Mouse (Mus musculus) liver, adult 2 months (tissue): ENCODE measurements at regions not wholly inside any gene's neighbourhood (a gene's known extent, or its start where the extent isn't known, plus 50 kb on each side); places are given as distances from the start of the nearest gene placed in this dataset.

Experiments
- DNase-seq: peaks from one replicate; pipeline ENCODE4 v3.0.0-alpha.2; 2011; ENCODE audit warnings: low read depth, low spot score; ENCODE audit errors: extremely low read depth
- H3K27ac ChIP-seq: fragments of 200-500 bp; replicated peaks from 2 replicates; pipeline ENCODE4 v1.5.1; 2012; ENCODE audit warnings: low read depth, mild to moderate bottlenecking, control low read depth, inconsistent platforms, low read length; ENCODE audit not compliant: insufficient read depth
- H3K27me3 ChIP-seq: fragments of 200-500 bp; 2 replicates; pipeline ENCODE4 v1.6.1; 2012; ENCODE audit warnings: mild to moderate bottlenecking, moderate library complexity, low read length, inconsistent platforms; ENCODE audit not compliant: control insufficient read depth, insufficient read depth
- H3K36me3 ChIP-seq: fragments of 200-500 bp; 2 replicates; pipeline ENCODE4 v1.6.1; 2012; ENCODE audit warnings: low read length, inconsistent platforms; ENCODE audit not compliant: control insufficient read depth, insufficient read depth
- H3K4me1 ChIP-seq: fragments of 200-500 bp; 2 replicates; pipeline ENCODE4 v1.6.1; 2011; ENCODE audit warnings: low read length; ENCODE audit not compliant: control insufficient read depth, insufficient read depth
- H3K4me3 ChIP-seq: fragments of 200-500 bp; 2 replicates; pipeline ENCODE4 v1.5.1; 2011; ENCODE audit warnings: low read depth, mild to moderate bottlenecking, control low read depth, low read length, moderate library complexity; ENCODE audit not compliant: insufficient read depth
- H3K79me2 ChIP-seq: fragments of 200-500 bp; 2 replicates; pipeline ENCODE4 v1.6.1; 2012; ENCODE audit warnings: inconsistent platforms, mild to moderate bottlenecking, low read length, moderate library complexity; ENCODE audit not compliant: control insufficient read depth, insufficient read depth
- H3K9ac ChIP-seq: fragments of 200-500 bp; 2 replicates; pipeline ENCODE4 v1.6.1; 2012; ENCODE audit warnings: low read depth, mild to moderate bottlenecking, control low read depth, inconsistent platforms, low read length
- CTCF ChIP-seq: fragments of 200-500 bp; IDR thresholded peaks from 2 replicates; pipeline ENCODE4 v1.5.1; 2011; ENCODE audit warnings: low read depth, low read length, control low read depth
- POLR2A ChIP-seq: fragments of 200-500 bp; IDR thresholded peaks from 2 replicates; pipeline ENCODE4 v1.6.1; 2011; ENCODE audit warnings: low read length, control low read depth; ENCODE audit not compliant: insufficient read depth; ENCODE audit errors: extremely low read depth
- WGBS: fragments of 180-500 bp; shearing (Covaris S2); methylation state at CpG from one replicate; pipeline ENCODE4 v1.1.7; 2018; 5-methylcytosine and 5-hydroxymethylcytosine counted together

DNA sequence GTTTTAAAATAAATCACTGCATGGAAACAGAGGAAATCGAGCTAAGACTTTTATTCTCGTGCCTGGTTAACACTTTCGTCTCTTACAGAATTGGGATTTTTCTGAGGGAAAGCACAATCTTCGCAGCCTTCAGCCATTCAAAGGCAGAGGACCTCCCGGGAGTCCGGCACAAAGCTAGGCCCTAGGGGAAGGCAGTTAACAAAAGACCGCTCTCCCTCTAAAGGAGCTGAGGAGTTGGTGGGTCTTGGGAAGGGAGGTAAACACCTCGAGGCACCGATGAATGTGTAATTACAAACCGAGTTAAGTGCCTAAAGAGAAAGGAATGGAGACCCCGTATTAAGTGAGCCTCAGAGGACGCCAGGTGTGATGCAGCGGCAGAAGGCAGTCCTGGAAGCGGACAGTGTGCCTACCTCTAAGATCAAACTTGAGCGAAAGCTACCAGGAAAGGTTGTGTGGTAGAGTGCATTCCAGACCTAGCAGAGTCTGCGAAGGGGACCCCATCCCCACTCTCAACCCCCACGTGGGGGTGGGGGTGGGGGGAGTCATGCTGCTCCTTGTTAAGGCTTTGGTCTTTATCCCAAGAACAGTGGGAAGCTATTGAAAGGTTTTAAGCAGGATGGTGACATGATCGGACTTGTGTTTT is 58.9 kb upstream of the Efna5 start:
- 32% methylated on average over 18 of the region's 18 CpGs for WGBS
- H3K27ac ChIP-seq: no peak overlapping the region
- H3K4me3 ChIP-seq: no peak overlapping the region
- no peaks in the 10 kb centered on the region for H3K4me1 ChIP-seq
- H3K36me3 ChIP-seq: no peaks in the 10 kb centered on the region
- TF ChIP-seq POLR2A (no peak), CTCF (no peak)
- H3K9ac ChIP-seq: no peak overlapping the region
- no peak for DNase-seq
- H3K27me3 ChIP-seq: no peaks in the 10 kb centered on the region; the same call in 1 of the 2 replicates
- H3K79me2 ChIP-seq: no peaks in the 10 kb centered on the region

DNA sequence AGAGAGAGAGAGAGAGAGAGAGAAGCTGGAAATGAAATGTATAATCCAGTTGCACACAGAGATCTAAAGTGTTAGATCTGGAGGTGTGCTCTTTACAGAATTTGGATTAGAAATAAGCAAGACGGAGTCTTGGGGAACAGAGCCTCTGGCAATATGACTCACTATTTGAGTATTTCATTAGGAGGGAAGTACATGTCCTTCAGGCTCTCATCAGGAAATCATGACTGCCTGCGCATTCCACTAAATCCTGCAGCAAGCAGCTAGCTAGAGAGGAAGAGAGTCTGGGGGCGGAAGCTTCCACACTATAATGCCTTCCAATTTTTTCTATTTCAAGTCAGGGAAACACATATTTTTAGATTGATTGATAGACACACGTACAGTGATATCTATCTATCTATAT is 58.1 kb upstream of the Efna5 start:
- no peak for DNase-seq
- no peak for TF ChIP-seq POLR2A
- TF ChIP-seq CTCF: no peak
- no peaks in the 10 kb centered on the region for H3K36me3 ChIP-seq
- no peak overlapping the region for H3K27ac ChIP-seq
- H3K79me2 ChIP-seq: no peaks in the 10 kb centered on the region
- H3K9ac ChIP-seq: no peak overlapping the region
- H3K4me1 ChIP-seq: no peaks in the 10 kb centered on the region
- no peaks in the 10 kb centered on the region; the same call in 1 of the 2 replicates for H3K27me3 ChIP-seq
- no peak overlapping the region for H3K4me3 ChIP-seq
- WGBS: 79% methylated on average over 4 of the region's 4 CpGs
